8 mouse cellular contexts compared by ENCODE assay signal in the genomic region with DNA sequence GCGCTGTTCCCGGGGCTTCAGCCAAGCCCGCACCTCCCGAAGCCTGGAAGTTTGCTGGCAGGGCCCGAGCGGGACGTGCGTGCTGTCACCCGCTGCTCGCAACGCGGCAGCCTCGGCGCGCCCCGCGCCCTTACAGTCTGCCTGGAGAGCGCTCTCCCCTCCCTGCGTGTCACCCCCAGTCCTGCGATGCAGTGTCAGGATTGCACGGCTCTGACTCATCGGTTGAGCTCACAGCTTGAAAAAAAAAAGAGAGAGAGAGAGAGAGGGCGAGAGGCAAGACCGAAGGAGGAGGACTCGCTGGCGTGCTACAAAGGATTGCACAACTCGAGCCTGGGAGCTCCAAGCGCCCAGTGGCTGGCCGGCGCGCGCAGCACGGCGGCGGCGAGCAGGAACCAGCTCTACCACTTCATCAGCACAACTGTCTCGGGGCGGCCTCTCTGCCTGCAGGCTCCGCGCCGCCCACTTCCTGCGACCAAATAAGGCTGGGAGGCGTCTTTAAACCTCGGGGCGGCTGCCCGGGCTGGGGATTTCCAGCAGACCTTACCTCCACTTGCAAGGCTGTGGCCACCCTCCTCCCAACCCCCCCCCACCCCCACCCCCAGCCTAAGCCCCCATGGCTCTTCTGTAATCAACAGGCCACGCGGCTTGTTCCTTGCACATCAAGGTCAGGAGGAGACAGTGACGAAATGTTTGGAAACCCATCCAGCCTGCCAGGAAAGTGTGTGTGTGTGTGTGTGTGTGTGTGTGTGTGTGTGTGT. TPM values are rescaled to one million over a fixed set of nuclear protein-coding genes. Genes with fewer than 3 reads are reported as not detected.
DNase-seq lines count a peak whose midpoint lies in the region; ATAC-seq and TF ChIP-seq lines count a peak whose summit lies in the region.

No protein-coding gene starts in this region.

- peak; percentile 88 for ATAC-seq in erythroid progenitor cell, adult 5-6 weeks (replicated peaks; ENCODE audit: low FRiP score, poor library complexity, severe bottlenecking)
- peak; percentile 87 for ATAC-seq in heart, embryonic 12.5 days (ENCODE audit: insufficient number of reproducible peaks, low FRiP score)
- peak; percentile 91 for ATAC-seq in kidney, postnatal 0 days (replicated peaks; ENCODE audit: low FRiP score, low read depth)
- peak; percentile 85 for ATAC-seq in liver, embryonic 11.5 days (replicated peaks; ENCODE audit: low FRiP score)

- peak overlapping the region; percentile 82 for H3K4me3 ChIP-seq in brown adipose tissue, adult 24 weeks (ENCODE audit: insufficient read depth, low read depth, low read length)
- H3K4me3 ChIP-seq in heart, embryonic 12.5 days, result peak overlapping the region; percentile 82
- H3K4me3 ChIP-seq in kidney, postnatal 0 days (replicated peaks; ENCODE audit: low read depth, low read length), result peak overlapping the region; percentile 64
- H3K4me3 ChIP-seq in liver, embryonic 11.5 days (ENCODE audit: low read depth, low read length), result peak overlapping the region; percentile 93
- H3K4me3 ChIP-seq in myocyte, result peak overlapping the region; percentile 71

- H3K4me2 ChIP-seq in heart, embryonic 12.5 days, result peak overlapping the region; percentile 97
- H3K4me2 ChIP-seq in kidney, postnatal 0 days (ENCODE audit: low read length), result peak overlapping the region; percentile 99
- H3K4me2 ChIP-seq in liver, embryonic 11.5 days, result peak overlapping the region; percentile 93
- H3K4me2 ChIP-seq in myocyte (ENCODE audit: low read depth), result peak overlapping the region; percentile 93

- TF ChIP-seq CTCF in kidney, postnatal 0 days (IDR thresholded peaks at IDR 0.05; ENCODE audit: low read depth), result no peak

- DNase-seq in CD4-positive, CD25-positive, alpha-beta regulatory T cell, adult 2 months (ENCODE audit: low read depth, low spot score), result peak; percentile 96
- DNase-seq in kidney, postnatal 0 days (ENCODE audit: low spot score), result peak; percentile 99
- peak; percentile 90 for DNase-seq in liver, embryonic 11.5 days (ENCODE audit: low spot score)
- peak; percentile 93 to 96 for DNase-seq in spleen, postnatal 4 days (ENCODE audit: low spot score in 2 of 2)

- H3K27ac ChIP-seq in brown adipose tissue, adult 24 weeks (replicated peaks; ENCODE audit: low read depth, low read length), result peak overlapping the region; percentile 79
- H3K27ac ChIP-seq in heart, embryonic 12.5 days (ENCODE audit: poor library complexity, severe bottlenecking), result peak overlapping the region; percentile 98
- peak overlapping the region; percentile 98 for H3K27ac ChIP-seq in kidney, postnatal 0 days
- H3K27ac ChIP-seq in liver, embryonic 11.5 days (ENCODE audit: low read depth, low read length), result peak overlapping the region; percentile 99

- H3K36me3 ChIP-seq in heart, embryonic 12.5 days, result no peaks in the 10 kb centered on the region
- no peaks in the 10 kb centered on the region for H3K36me3 ChIP-seq in kidney, postnatal 0 days (ENCODE audit: insufficient read depth, low read length)
- no peaks in the 10 kb centered on the region for H3K36me3 ChIP-seq in liver, embryonic 11.5 days (ENCODE audit: control insufficient read depth, insufficient read depth, low read length)
- no peaks in the 10 kb centered on the region for H3K36me3 ChIP-seq in myocyte (ENCODE audit: control insufficient read depth, insufficient read depth)

- peak; percentile 86 for TF ChIP-seq POLR2A in myocyte (IDR thresholded peaks at IDR 0.05; ENCODE audit: insufficient read length, low read depth)

- H3K4me1 ChIP-seq in brown adipose tissue, adult 24 weeks (ENCODE audit: control insufficient read depth, insufficient read depth, insufficient read length, low read length), result peaks cover 37% of the 10 kb centered on the region
- peaks cover 79% of the 10 kb centered on the region for H3K4me1 ChIP-seq in heart, embryonic 12.5 days (replicated peaks)
- H3K4me1 ChIP-seq in kidney, postnatal 0 days (replicated peaks; ENCODE audit: insufficient read depth, low read length), result peaks cover 43% of the 10 kb centered on the region
- H3K4me1 ChIP-seq in liver, embryonic 11.5 days (replicated peaks; ENCODE audit: control insufficient read depth, insufficient read depth, low read length), result peaks cover 69% of the 10 kb centered on the region

- peak overlapping the region; percentile 98 for H3ac ChIP-seq in myocyte (ENCODE audit: control insufficient read depth, insufficient read length)

- H3K27me3 ChIP-seq in heart, embryonic 12.5 days (replicated peaks), result no peaks in the 10 kb centered on the region
- no peaks in the 10 kb centered on the region for H3K27me3 ChIP-seq in kidney, postnatal 0 days (ENCODE audit: insufficient read depth, low read length)
- no peaks in the 10 kb centered on the region for H3K27me3 ChIP-seq in liver, embryonic 11.5 days (replicated peaks; ENCODE audit: control insufficient read depth, insufficient read depth, low read length)
- no peaks in the 10 kb centered on the region for H3K27me3 ChIP-seq in myocyte (ENCODE audit: control insufficient read depth, insufficient read depth, insufficient read length)

- 0% methylated on average over 49 of the region's 49 CpGs for WGBS in heart, embryonic 12.5 days
- WGBS in kidney, postnatal 0 days, result under 1% methylated on average over 49 of the region's 49 CpGs
- WGBS in liver, embryonic 11.5 days, result under 1% methylated on average over 49 of the region's 49 CpGs

- peaks cover 64% of the 10 kb centered on the region for H3K79me2 ChIP-seq in myocyte (ENCODE audit: control insufficient read depth, insufficient read depth)

- peak overlapping the region; percentile 93 for H3K9ac ChIP-seq in heart, embryonic 12.5 days
- peak overlapping the region; percentile 96 for H3K9ac ChIP-seq in kidney, postnatal 0 days (ENCODE audit: low read depth, low read length)
- peak overlapping the region; percentile 98 for H3K9ac ChIP-seq in liver, embryonic 11.5 days (ENCODE audit: low read depth, low read length)

- H3K9me3 ChIP-seq in heart, embryonic 12.5 days (replicated peaks), result no peaks in the 10 kb centered on the region
- no peaks in the 10 kb centered on the region for H3K9me3 ChIP-seq in kidney, postnatal 0 days (replicated peaks; ENCODE audit: low read length)
- H3K9me3 ChIP-seq in liver, embryonic 11.5 days (ENCODE audit: control insufficient read depth, low read length), result no peaks in the 10 kb centered on the region

TF ChIP-seq in myocyte, 11 proteins besides CTCF, POLR2A, EP300 and RAD21:
- TF ChIP-seq MYOD1 (IDR thresholded peaks at IDR 0.05; ENCODE audit: control insufficient read depth in 1 of 3, insufficient read length in 2 of 3, low read depth in 2 of 3) (peak in 1 of 3 experiments; percentile 58), E2F4 (IDR thresholded peaks at IDR 0.05; ENCODE audit: insufficient read depth) (no peak), TCF12 (IDR thresholded peaks at IDR 0.05; ENCODE audit: insufficient read depth, poor library complexity, severe bottlenecking) (no peak), SRF (IDR thresholded peaks at IDR 0.05; ENCODE audit: control insufficient read depth, insufficient read length, low read depth) (peak; percentile 99), POLR2AphosphoS2 (IDR thresholded peaks at IDR 0.05; ENCODE audit: insufficient read length, low read depth) (peak; percentile 74), MYOG (IDR thresholded peaks at IDR 0.05; ENCODE audit: control insufficient read depth in 1 of 3, insufficient read depth in 1 of 3, insufficient read length in 2 of 3, low read depth in 2 of 3) (peak in 1 of 3 experiments; percentile 38), CEBPB (IDR thresholded peaks at IDR 0.05; ENCODE audit: insufficient read depth, poor library complexity, severe bottlenecking) (peak; percentile 99), MAX (IDR thresholded peaks at IDR 0.05; ENCODE audit: low read depth) (peak; percentile 50), USF1 (IDR thresholded peaks at IDR 0.05; ENCODE audit: low read depth) (no peak), REST (IDR thresholded peaks at IDR 0.05; ENCODE audit: insufficient read depth, insufficient read length) (no peak), TCF3 (IDR thresholded peaks at IDR 0.05; ENCODE audit: insufficient read length, low read depth) (no peak)
TF ChIP-seq in myocyte: peak in this region for 6.

RNA-seq across cellular contexts. Expression of gene Elmsan1, which starts 24.9 kb away (rescaled TPM):
- polyA plus RNA-seq in brown adipose tissue, adult 24 weeks (2012; ENCODE audit: insufficient read depth, insufficient read length, missing spikeins), result 6.9 and 9.5 TPM in 2 replicates
- 20.9 and 23.5 TPM in 2 replicates for total RNA-seq in erythroid progenitor cell, adult 5-6 weeks (2015; ENCODE audit: low replicate concordance)
- 29.0 and 51.1 TPM in 2 replicates for total RNA-seq in erythroid progenitor cell, adult 5-6 weeks (2017; ENCODE audit: low replicate concordance)
- 8.7 and 10.6 TPM in 2 replicates for polyA plus RNA-seq in heart, embryonic 12.5 days (2016; fragmentation: Nextera tagmentation; extraction: Ambion mirVana)
- 4.8 and 5.8 TPM in 2 replicates for polyA plus RNA-seq in kidney, postnatal 0 days (2015; fragmentation: Nextera tagmentation; extraction: Ambion mirVana)
- 12.6 and 13.4 TPM in 2 replicates for polyA plus RNA-seq in liver, embryonic 11.5 days (2014; fragmentation: Nextera tagmentation; extraction: Ambion mirVana)
- 13.7 TPM for polyA plus RNA-seq in myocyte (2012; fragmentation: generic; extraction: Trizol)

RNA-seq across cellular contexts. Expression of gene Pnma1, which starts 45.5 kb away (rescaled TPM):
- not detected in 2 replicates for polyA plus RNA-seq in brown adipose tissue, adult 24 weeks (2012; ENCODE audit: insufficient read depth, insufficient read length, missing spikeins)
- 8.4 and 11.9 TPM in 2 replicates for total RNA-seq in erythroid progenitor cell, adult 5-6 weeks (2015; ENCODE audit: low replicate concordance)
- total RNA-seq in erythroid progenitor cell, adult 5-6 weeks (2017; ENCODE audit: low replicate concordance), result 13.5 and 15.9 TPM in 2 replicates
- polyA plus RNA-seq in heart, embryonic 12.5 days (2016; fragmentation: Nextera tagmentation; extraction: Ambion mirVana), result 0.40 and 0.68 TPM in 2 replicates
- polyA plus RNA-seq in kidney, postnatal 0 days (2015; fragmentation: Nextera tagmentation; extraction: Ambion mirVana), result 0.33 and 0.50 TPM in 2 replicates
- polyA plus RNA-seq in liver, embryonic 11.5 days (2014; fragmentation: Nextera tagmentation; extraction: Ambion mirVana), result 0.27 and 0.53 TPM in 2 replicates
- polyA plus RNA-seq in myocyte (2012; fragmentation: generic; extraction: Trizol), result 0.46 TPM

Comparison
In these comparisons a context has a peak if more than half of its experiments do, and no peak if none do; other contexts are left out.
1. Peak in every context shown above with its lines: DNase-seq, ATAC-seq, H3K4me3 ChIP-seq and H3K27ac ChIP-seq.